Mouse (Mus musculus) heart, embryonic 11.5 days (tissue): ENCODE results near the gene Gys1. TPM values are rescaled to one million over a fixed set of nuclear protein-coding genes. Genes with fewer than 3 reads are reported as not detected.
A peak's percentile ranks its signal among the peaks of the same experiment; 100 is the strongest.

ENCODE experiments used
- microRNA-seq: library from miRNA; unstranded; fragments of <30 nt; microRNA quantifications from one replicate; pipeline ENCODE4, GENCODE M21; 2016; ENCODE audit warnings: borderline number of aligned reads
- polyA plus RNA-seq: library from polyadenylated mRNA; unstranded; fragments of >200 nt; fragmentation: Nextera tagmentation; extraction: Ambion mirVana; gene quantifications from 2 replicates; pipeline ENCODE4 v1.2.1, GENCODE M21; 2014

Gene Gys1
- polyA plus RNA-seq, 1 experiment from 2014 or later = 99.1 TPM

Small RNAs within 50 kb of the gene (microRNA-seq; reads per million reads assigned to microRNA genes)
- gene Gm22133 = 0.95 reads per million, percentile 12 among the genes with 10 or more reads in this experiment

Other genes with a start within 250 kb of the Gys1 start
- 0.39 and 0.70 TPM in 2 replicates for gene Ccdc155, start 230.0 kb upstream of the Gys1 start, polyA plus RNA-seq
- 1.9 and 2.4 TPM in 2 replicates for gene Dkkl1, start 222.7 kb upstream of the Gys1 start, polyA plus RNA-seq
- gene Tead2, start 219.1 kb upstream of the Gys1 start, polyA plus RNA-seq = 129 and 131 TPM in 2 replicates
- gene Cd37, start 195.7 kb upstream of the Gys1 start, polyA plus RNA-seq = 2.1 and 2.2 TPM in 2 replicates
- gene Slc6a16, start 193.8 kb upstream of the Gys1 start, polyA plus RNA-seq = 0.32 and 0.47 TPM in 2 replicates
- not detected in 2 replicates for gene Slc6a21, start 157.3 kb upstream of the Gys1 start, polyA plus RNA-seq
- gene Trpm4, start 101.1 kb upstream of the Gys1 start, polyA plus RNA-seq = 7.0 and 9.8 TPM in 2 replicates
- gene Hrc, start 99.6 kb upstream of the Gys1 start, polyA plus RNA-seq = 24.3 and 30.1 TPM in 2 replicates
- 2.0 and 3.7 TPM in 2 replicates for gene Ppfia3, start 67.8 kb upstream of the Gys1 start, polyA plus RNA-seq
- gene Lin7b, start 64.3 kb upstream of the Gys1 start, polyA plus RNA-seq = 1.6 and 1.7 TPM in 2 replicates
- 51.6 and 72.0 TPM in 2 replicates for gene Snrnp70, start 39.1 kb upstream of the Gys1 start, polyA plus RNA-seq
- 0.37 and 0.45 TPM in 2 replicates for gene Kcna7, start 29.2 kb upstream of the Gys1 start, polyA plus RNA-seq
- 3.2 TPM in 2 replicates for gene Ntf5, start 21.1 kb upstream of the Gys1 start, polyA plus RNA-seq
- 0.33 and 0.46 TPM in 2 replicates for gene Lhb, start 14.0 kb upstream of the Gys1 start, polyA plus RNA-seq
- 98.2 and 104 TPM in 2 replicates for gene Ruvbl2, start 3.3 kb downstream of the Gys1 start, polyA plus RNA-seq
- 4,030 and 4,320 TPM in 2 replicates for gene Ftl1, start 25.0 kb downstream of the Gys1 start, polyA plus RNA-seq
- gene Bax, start 32.1 kb downstream of the Gys1 start, polyA plus RNA-seq = 91.3 and 146 TPM in 2 replicates
- 1.5 and 2.2 TPM in 2 replicates for gene Tulp2, start 47.0 kb downstream of the Gys1 start, polyA plus RNA-seq
- not detected in 2 replicates for gene Gm45808, start 52.0 kb downstream of the Gys1 start, polyA plus RNA-seq
- 4.6 and 4.9 TPM in 2 replicates for gene Dhdh, start 54.0 kb downstream of the Gys1 start, polyA plus RNA-seq
- gene Nucb1, start 75.6 kb downstream of the Gys1 start, polyA plus RNA-seq = 165 and 186 TPM in 2 replicates
- gene Ppp1r15a, start 91.4 kb downstream of the Gys1 start, polyA plus RNA-seq = 28.5 and 28.8 TPM in 2 replicates
- 1.1 TPM in 2 replicates for gene Plekha4, start 91.5 kb downstream of the Gys1 start, polyA plus RNA-seq
- gene Hsd17b14, start 120.0 kb downstream of the Gys1 start, polyA plus RNA-seq = 0.31 and 1.5 TPM in 2 replicates
- 69.1 and 73.2 TPM in 2 replicates for gene Bcat2, start 135.3 kb downstream of the Gys1 start, polyA plus RNA-seq
- not detected in 2 replicates for gene Fgf21, start 180.6 kb downstream of the Gys1 start, polyA plus RNA-seq
- not detected in 2 replicates for gene Fut1, start 182.4 kb downstream of the Gys1 start, polyA plus RNA-seq
- gene Izumo1, start 187.0 kb downstream of the Gys1 start, polyA plus RNA-seq = 0.34 and 0.35 TPM in 2 replicates
- gene Rasip1, start 192.6 kb downstream of the Gys1 start, polyA plus RNA-seq = 13.9 and 14.5 TPM in 2 replicates
- gene Mamstr, start 205.1 kb downstream of the Gys1 start, polyA plus RNA-seq = 3.4 and 4.0 TPM in 2 replicates
- 0.56 and 1.0 TPM in 2 replicates for gene Fut2, start 231.6 kb downstream of the Gys1 start, polyA plus RNA-seq
- gene Ntn5, start 249.2 kb downstream of the Gys1 start, polyA plus RNA-seq = not detected in 2 replicates